Comparison of ENCODE assay signal across 14 mouse cellular contexts in the genomic region with DNA sequence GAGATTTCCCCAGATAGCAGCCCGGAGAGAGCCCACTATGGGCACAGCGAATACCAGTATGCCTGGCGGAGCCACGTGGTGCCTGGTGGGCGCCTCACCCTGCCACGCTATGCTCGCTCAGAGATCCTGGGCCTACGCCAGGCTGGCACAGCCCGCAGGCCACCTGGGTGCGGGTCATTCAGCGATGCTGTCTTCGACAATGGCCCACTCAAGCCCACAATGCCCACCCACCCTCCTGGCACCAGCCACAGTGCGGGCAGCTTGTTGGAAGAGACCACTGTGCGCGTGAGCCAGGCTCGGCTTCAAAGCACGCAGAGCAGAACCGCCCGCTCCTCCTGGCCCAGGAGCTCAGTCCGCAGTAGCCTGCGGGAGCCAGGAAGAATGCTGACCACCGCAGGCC. TPM values are rescaled to one million over a fixed set of nuclear protein-coding genes. Genes with fewer than 3 reads are reported as not detected.
DNase-seq lines count a peak whose midpoint lies in the region; ATAC-seq and TF ChIP-seq lines count a peak whose summit lies in the region.
"Had no signal": no experiment of that assay in that cellular context is flagged by ENCODE, and none has a peak within 500 bp of the region (broad histone marks: within the 10 kb centered on the region; RNA-seq: fewer than 3 reads in every experiment).

No protein-coding gene starts in this region.

- TF ChIP-seq POLR2A in heart, adult 2 months (IDR thresholded peaks at IDR 0.05; ENCODE audit: insufficient read depth, low read depth, low read length), result no peak
- no peak for TF ChIP-seq POLR2A in lung, adult 2 months (IDR thresholded peaks at IDR 0.05; ENCODE audit: borderline replicate concordance, extremely low read depth, low read depth, low read length)

- H3K36me3 ChIP-seq in heart, adult 2 months (ENCODE audit: control insufficient read depth, insufficient read depth, low read length), result peaks cover 27% of the 10 kb centered on the region
- no peaks in the 10 kb centered on the region for H3K36me3 ChIP-seq in hindbrain, embryonic 15.5 days
- H3K36me3 ChIP-seq: limb, embryonic 15.5 days; neural tube, embryonic 12.5 days had no signal

- H3K4me3 ChIP-seq in heart, adult 2 months, result no peak overlapping the region
- no peak overlapping the region for H3K4me3 ChIP-seq in hindbrain, embryonic 15.5 days
- H3K4me3 ChIP-seq in lung, adult 2 months (replicated peaks; ENCODE audit: extremely low read depth, low read depth, low read length), result no peak overlapping the region
- H3K4me3 ChIP-seq: limb, embryonic 15.5 days; neural tube, embryonic 12.5 days had no signal

- ATAC-seq in hindbrain, embryonic 15.5 days (ENCODE audit: low FRiP score, low read depth), result peak; percentile 23; the same call in 1 of the 2 replicates
- ATAC-seq in CD4-positive, CD25-positive, alpha-beta regulatory T cell, adult 4 months, result no peak
- ATAC-seq: intestine, embryonic 16.5 days had no signal

- intact Hi-C loops in heart, adult 2 months (cut with DNase I), result no loop called here

- H3K4me1 ChIP-seq in heart, adult 2 months (ENCODE audit: control insufficient read depth, insufficient read depth, low read length), result peaks cover 2% of the 10 kb centered on the region
- no peaks in the 10 kb centered on the region for H3K4me1 ChIP-seq in hindbrain, embryonic 15.5 days (replicated peaks)
- no peaks in the 10 kb centered on the region; the same call in 1 of the 2 replicates for H3K4me1 ChIP-seq in lung, adult 2 months (ENCODE audit: control insufficient read depth, insufficient read depth, low read length)
- H3K4me1 ChIP-seq: limb, embryonic 15.5 days; neural tube, embryonic 12.5 days had no signal

- H3K9me3 ChIP-seq in hindbrain, embryonic 15.5 days, result no peaks in the 10 kb centered on the region
- H3K9me3 ChIP-seq: G1E; limb, embryonic 15.5 days; neural tube, embryonic 12.5 days had no signal

- no peak for TF ChIP-seq EP300 in heart, adult 2 months (IDR thresholded peaks at IDR 0.05; ENCODE audit: insufficient read depth, low read depth, low read length)

- no peak overlapping the region for H3K9ac ChIP-seq in heart, adult 2 months (ENCODE audit: low read depth, low read length)
- no peak overlapping the region for H3K9ac ChIP-seq in hindbrain, embryonic 15.5 days
- H3K9ac ChIP-seq: limb, embryonic 15.5 days; neural tube, embryonic 12.5 days had no signal

- peak overlapping the region; percentile 78 for H3K27ac ChIP-seq in heart, adult 2 months
- H3K27ac ChIP-seq in hindbrain, embryonic 15.5 days (replicated peaks), result no peak overlapping the region
- H3K27ac ChIP-seq: limb, embryonic 15.5 days; neural tube, embryonic 12.5 days had no signal

- DNase-seq in heart, adult 2 months, result no peak
- no peak for DNase-seq in heart, adult 8-10 months (ENCODE audit: low spot score)
- peak; percentile 26 for DNase-seq in right cerebral cortex, postnatal 14 days
- DNase-seq in right cerebral cortex, adult 2 months (ENCODE audit: low spot score in 2 of 2), result no peak
- no peak for DNase-seq in lung, adult 2 months
- DNase-seq in kidney, postnatal 36 days, result no peak
- DNase-seq: adrenal gland, postnatal 10 days; thymus, postnatal 25 days had no signal

- 0 out of 2 replicates have a peak overlapping the region, but pooled peaks have one; percentile 19 for H3K4me2 ChIP-seq in hindbrain, embryonic 15.5 days
- H3K4me2 ChIP-seq: limb, embryonic 15.5 days; neural tube, embryonic 12.5 days had no signal

- no peaks in the 10 kb centered on the region for H3K79me2 ChIP-seq in heart, adult 2 months (replicated peaks; ENCODE audit: control insufficient read depth, insufficient read depth, low read length)

- H3K27me3 ChIP-seq in heart, adult 2 months (ENCODE audit: control insufficient read depth, insufficient read depth, low read length), result no peaks in the 10 kb centered on the region
- no peaks in the 10 kb centered on the region for H3K27me3 ChIP-seq in hindbrain, embryonic 15.5 days
- H3K27me3 ChIP-seq: limb, embryonic 15.5 days; neural tube, embryonic 12.5 days had no signal

- WGBS in heart, adult 2 months, result 78% methylated on average over 22 of the region's 22 CpGs
- 81% methylated on average over 22 of the region's 22 CpGs for WGBS in hindbrain, embryonic 15.5 days
- 92% methylated on average over 22 of the region's 22 CpGs for WGBS in lung, adult 2 months

- no peak for TF ChIP-seq CTCF in heart, adult 2 months (IDR thresholded peaks at IDR 0.05)
- no peak for TF ChIP-seq CTCF in lung, adult 2 months (IDR thresholded peaks at IDR 0.05; ENCODE audit: insufficient read depth, low read length)

RNA-seq across cellular contexts. Expression of a gene that starts 12.7 kb away (rescaled TPM):
- 100 to 1,000 TPM; 123 to 133 TPM for total RNA-seq in heart, adult 2 months (2021)
- polyA plus RNA-seq in heart, adult 2 months (2012; rRNA removed), result 62.3 and 74.5 TPM in 2 replicates
- 100 to 1,000 TPM; 140 to 155 (median 148) TPM for total RNA-seq in heart, adult 8-10 months (2022)
- polyA plus RNA-seq in hindbrain, embryonic 15.5 days (2015; fragmentation: Nextera tagmentation; extraction: Ambion mirVana), result 1.0 and 1.2 TPM in 2 replicates
- under 1 TPM; 0.15 to 0.27 TPM for polyA plus RNA-seq in CD4-positive, CD25-positive, alpha-beta regulatory T cell, adult 4 months (2017; shearing (Covaris generic))
- 24.9 and 30.3 TPM in 2 replicates for polyA plus RNA-seq in lung, adult 2 months (2012; rRNA removed)

Comparison
In these comparisons a context has a peak if more than half of its experiments do, and no peak if none do; other contexts are left out.
1. RNA of a gene that starts 12.7 kb away (polyA plus RNA-seq): 62.3 to 74.5 TPM in heart, adult 2 months and 24.9 to 30.3 TPM in lung, adult 2 months; 1.0 to 1.2 TPM in hindbrain, embryonic 15.5 days and 0.15 to 0.27 TPM in CD4-positive, CD25-positive, alpha-beta regulatory T cell, adult 4 months; every median in the first group is over 10 times any median in the second.